Mouse (Mus musculus) spleen, adult 2 months (tissue): ENCODE measurements around the gene Ces1d.

Experiments
- CTCF ChIP-seq: fragments of 200-500 bp; IDR thresholded peaks from 2 replicates; pipeline ENCODE4 v1.5.1; 2011; ENCODE audit warnings: mild to moderate bottlenecking, inconsistent platforms; ENCODE audit not compliant: insufficient read depth, insufficient read length, insufficient replicate concordance; ENCODE audit errors: extremely low read depth
- POLR2A ChIP-seq: fragments of 200-500 bp; IDR thresholded peaks from 2 replicates; pipeline ENCODE4 v1.6.1; 2011; ENCODE audit warnings: low read depth, low read length, inconsistent platforms

DNA sequence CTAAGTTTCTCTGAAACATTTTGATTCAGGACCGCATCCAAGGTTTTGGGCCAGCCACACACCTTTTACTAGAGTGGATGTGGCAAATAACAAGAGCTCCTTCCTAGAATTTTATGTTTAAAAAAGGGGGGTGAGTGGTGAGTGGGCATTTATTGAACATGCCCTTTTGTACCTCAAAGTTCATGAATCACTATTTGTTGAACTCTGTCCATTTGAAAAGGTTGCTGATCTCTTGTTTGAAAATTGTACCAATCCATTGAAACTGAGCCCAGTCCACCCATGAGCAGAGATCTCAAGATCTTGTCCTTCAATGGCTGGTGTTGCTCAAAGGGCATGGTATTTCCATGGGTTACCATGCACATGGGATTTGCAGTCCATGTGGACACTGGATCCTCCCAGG, 34.3 kb downstream of the Ces1d start:
- TF ChIP-seq POLR2A (no peak), CTCF (no peak)
